Mouse (Mus musculus) spleen, adult 18-20 months (tissue): ENCODE results near the gene Hkdc1.
A peak's percentile ranks its signal among the peaks of the same experiment; 100 is the strongest.

Experiments used
- DNase-seq, 2 experiments: peaks; one replicate each; pipeline ENCODE4 v3.0.0; 2022; ENCODE audit warnings: mixed read lengths in 2 of 2

Hkdc1 gene

GRCm38 (mm10) chr10:62358827-62359226 lies 63.5 kb downstream of the Hkdc1 start:
- no peak for DNase-seq

GRCm38 (mm10) chr10:62356105-62356730 lies 66.1 kb downstream of the Hkdc1 start:
- no peak for DNase-seq

GRCm38 (mm10) chr10:62345147-62345546 lies 77.1 kb downstream of the Hkdc1 start:
- no peak for DNase-seq

GRCm38 (mm10) chr10:62344004-62344752 lies 78.1 kb downstream of the Hkdc1 start:
- DNase-seq = no peak

GRCm38 (mm10) chr10:62342512-62342911 lies 79.8 kb downstream of the Hkdc1 start:
- no peak for DNase-seq

- DNase-seq = no peak
Measured at GRCm38 (mm10) chr10:62341956-62342355, 80.3 kb downstream of the Hkdc1 start.

- DNase-seq = no peak
Measured at GRCm38 (mm10) chr10:62340991-62341390, 81.3 kb downstream of the Hkdc1 start.

GRCm38 (mm10) chr10:62340095-62340731 lies 82.1 kb downstream of the Hkdc1 start:
- peak; percentile 95 to 98 for DNase-seq

- peak; percentile 38 to 53 for DNase-seq
Measured at GRCm38 (mm10) chr10:62339211-62340094, 82.8 kb downstream of the Hkdc1 start.

GRCm38 (mm10) chr10:62338626-62339025 lies 83.7 kb downstream of the Hkdc1 start:
- no peak for DNase-seq

- no peak for DNase-seq
Measured at GRCm38 (mm10) chr10:62338176-62338575, 84.1 kb downstream of the Hkdc1 start.

- no peak for DNase-seq
Measured at GRCm38 (mm10) chr10:62336601-62337578, 85.4 kb downstream of the Hkdc1 start.

- DNase-seq = no peak
Measured at GRCm38 (mm10) chr10:62335423-62335776, 86.9 kb downstream of the Hkdc1 start.

- DNase-seq = no peak
Measured at GRCm38 (mm10) chr10:62334686-62335422, 87.4 kb downstream of the Hkdc1 start.

- DNase-seq = no peak
Measured at GRCm38 (mm10) chr10:62333269-62333668, 89.0 kb downstream of the Hkdc1 start.
